Mouse (Mus musculus) kidney, embryonic 15.5 days (tissue): ENCODE measurements around the gene Igfbp7. TPM values are rescaled to one million over a fixed set of nuclear protein-coding genes. Genes with fewer than 3 reads are reported as not detected.

Source experiments
- ATAC-seq: fragments of 200-750 bp; cut with Nextera tagmentation; replicated peaks from 2 replicates; pipeline ENCODE4 v1.8.0; 2017; ENCODE audit warnings: moderate TSS enrichment; ENCODE audit not compliant: low FRiP score
- H3K27ac ChIP-seq: fragments of 300-500 bp; sonication (generic); 2 replicates; pipeline ENCODE4 v1.5.1; 2015; ENCODE audit warnings: mild to moderate bottlenecking, inconsistent platforms
- H3K27me3 ChIP-seq: fragments of 300-500 bp; sonication (generic); 2 replicates; pipeline ENCODE4 v1.6.1; 2015; ENCODE audit warnings: inconsistent platforms
- H3K36me3 ChIP-seq: fragments of 300-500 bp; sonication (generic); 2 replicates; pipeline ENCODE4 v1.6.1; 2015; ENCODE audit warnings: inconsistent platforms
- H3K4me1 ChIP-seq: fragments of 300-500 bp; sonication (generic); 2 replicates; pipeline ENCODE4 v1.6.1; 2015; ENCODE audit warnings: inconsistent platforms
- H3K4me2 ChIP-seq: fragments of 300-500 bp; sonication (generic); 2 replicates; pipeline ENCODE4 v1.6.1; 2015; ENCODE audit warnings: moderate library complexity, mild to moderate bottlenecking, inconsistent platforms
- H3K4me3 ChIP-seq: fragments of 300-500 bp; sonication (generic); replicated peaks from 2 replicates; pipeline ENCODE4 v1.5.1; 2015; ENCODE audit warnings: mild to moderate bottlenecking, inconsistent platforms
- H3K9ac ChIP-seq: fragments of 300-500 bp; sonication (generic); 2 replicates; pipeline ENCODE4 v1.6.1; 2015; ENCODE audit warnings: mild to moderate bottlenecking, inconsistent platforms
- H3K9me3 ChIP-seq: fragments of 300-500 bp; sonication (generic); replicated peaks from 2 replicates; pipeline ENCODE4 v1.6.1; 2016; ENCODE audit warnings: inconsistent platforms
- WGBS: fragments of 180-500 bp; shearing (Covaris S2); methylation state at CpG from one replicate; pipeline ENCODE4 v1.1.7; 2015; ENCODE audit warnings: mixed read lengths; 5-methylcytosine and 5-hydroxymethylcytosine counted together
- polyA plus RNA-seq: library from polyadenylated mRNA; unstranded; fragments of >200 nt; fragmentation: Nextera tagmentation; extraction: Ambion mirVana; gene quantifications from 2 replicates; pipeline ENCODE4 v1.2.1, GENCODE M21; 2015

Igfbp7 gene
- polyA plus RNA-seq, 1 experiment from 2014 or later, result 343 TPM

- H3K36me3 ChIP-seq, result peaks cover 67% of the 10 kb centered on the region
- no peak overlapping the region for H3K4me3 ChIP-seq
- H3K27ac ChIP-seq, result no peak overlapping the region
- no peak overlapping the region for H3K4me2 ChIP-seq
- H3K9ac ChIP-seq, result no peak overlapping the region
- 87% methylated on average over 6 of the region's 6 CpGs for WGBS
- H3K9me3 ChIP-seq, result no peaks in the 10 kb centered on the region
- no peak for ATAC-seq
- peaks cover 11% of the 10 kb centered on the region for H3K4me1 ChIP-seq
- no peaks in the 10 kb centered on the region for H3K27me3 ChIP-seq
Measured at GRCm38 (mm10) chr5:77314986-77315385, 92.9 kb downstream of the Igfbp7 start.

- Histone ChIP-seq H3K4me1 (peaks cover 12% of the 10 kb centered on the region), H3K27me3 (no peaks in the 10 kb centered on the region), H3K9me3 (no peaks in the 10 kb centered on the region), H3K4me3 (no peak overlapping the region), H3K4me2 (no peak overlapping the region), H3K9ac (no peak overlapping the region), H3K27ac (no peak overlapping the region), H3K36me3 (peaks cover 61% of the 10 kb centered on the region)
- ATAC-seq, result no peak
- WGBS, result 94% methylated on average over 4 of the region's 4 CpGs
Measured at GRCm38 (mm10) chr5:77314206-77314605, 93.6 kb downstream of the Igfbp7 start.

GRCm38 (mm10) chr5:77309924-77310772 is 97.7 kb downstream of the Igfbp7 start, which contains the start of the genes Noa1 and Polr2b:
Gene Noa1 (minus strand): TSS chr5:77310084.
Gene Polr2b (plus strand): TSS chr5:77310147.
- peak within 1 kb of the TSS; percentile 91 for H3K9ac ChIP-seq
- H3K27me3 ChIP-seq, result no peaks in the 10 kb centered on the region
- peak within 1 kb of the TSS; percentile 97 for H3K4me2 ChIP-seq
- peak within 1 kb of the TSS; percentile 96 for H3K27ac ChIP-seq
- WGBS, result under 1% methylated on average over 85 of the region's 85 CpGs
- peaks cover 47% of the 10 kb centered on the region for H3K36me3 ChIP-seq
- peaks cover 27% of the 10 kb centered on the region for H3K4me1 ChIP-seq
- peak within 1 kb of the TSS; percentile 92 for H3K4me3 ChIP-seq
- ATAC-seq, result peak; percentile 96
- no peaks in the 10 kb centered on the region for H3K9me3 ChIP-seq

GRCm38 (mm10) chr5:77309051-77309906 is 98.6 kb downstream of the Igfbp7 start:
- Histone ChIP-seq H3K27ac (peak overlapping the region; percentile 96; the same call in 1 of the 2 replicates), H3K9ac (peak overlapping the region; percentile 91), H3K4me2 (peak overlapping the region; percentile 97), H3K9me3 (no peaks in the 10 kb centered on the region), H3K36me3 (peaks cover 47% of the 10 kb centered on the region), H3K4me1 (peaks cover 27% of the 10 kb centered on the region), H3K27me3 (no peaks in the 10 kb centered on the region), H3K4me3 (peak overlapping the region; percentile 92)
- under 1% methylated on average over 76 of the region's 76 CpGs for WGBS
- peak; percentile 40 for ATAC-seq

GRCm38 (mm10) chr5:77307821-77308553 is 99.9 kb downstream of the Igfbp7 start:
- H3K4me3 ChIP-seq, result peak overlapping the region; percentile 92
- no peak for ATAC-seq
- peak overlapping the region; percentile 97 for H3K4me2 ChIP-seq
- H3K27me3 ChIP-seq, result no peaks in the 10 kb centered on the region
- H3K27ac ChIP-seq, result no peak overlapping the region
- H3K36me3 ChIP-seq, result peaks cover 43% of the 10 kb centered on the region
- WGBS, result 78% methylated on average over 5 of the region's 5 CpGs
- no peaks in the 10 kb centered on the region for H3K9me3 ChIP-seq
- peaks cover 27% of the 10 kb centered on the region for H3K4me1 ChIP-seq
- 0 out of 2 replicates have a peak overlapping the region, but pooled peaks have one; percentile 11 for H3K9ac ChIP-seq

- H3K9me3 ChIP-seq, result no peaks in the 10 kb centered on the region
- WGBS, result 88% methylated on average over 6 of the region's 6 CpGs
- peaks cover 83% of the 10 kb centered on the region for H3K36me3 ChIP-seq
- H3K27ac ChIP-seq, result no peak overlapping the region
- no peak overlapping the region for H3K9ac ChIP-seq
- no peak for ATAC-seq
- no peaks in the 10 kb centered on the region for H3K27me3 ChIP-seq
- no peak overlapping the region for H3K4me3 ChIP-seq
- H3K4me2 ChIP-seq, result no peak overlapping the region
- no peaks in the 10 kb centered on the region for H3K4me1 ChIP-seq
Measured at GRCm38 (mm10) chr5:77301296-77301903, 106.4 kb downstream of the Igfbp7 start.

GRCm38 (mm10) chr5:77299486-77299885 is 108.4 kb downstream of the Igfbp7 start:
- 88% methylated on average over 2 of the region's 2 CpGs for WGBS
- peaks cover 81% of the 10 kb centered on the region for H3K36me3 ChIP-seq

More at GRCm38 (mm10) chr5:77299486-77299885, 108.4 kb downstream of the Igfbp7 start:
- Histone ChIP-seq H3K4me2 (no peak overlapping the region), H3K4me3 (no peak overlapping the region), H3K9me3 (no peaks in the 10 kb centered on the region), H3K27ac (no peak overlapping the region), H3K27me3 (no peaks in the 10 kb centered on the region), H3K4me1 (no peaks in the 10 kb centered on the region), H3K9ac (no peak overlapping the region)
- no peak for ATAC-seq

Other genes with a start within 250 kb of the Igfbp7 start
- 2.1 TPM in 2 replicates for gene Spink2, start 196.6 kb downstream of the Igfbp7 start, polyA plus RNA-seq
- 39.2 and 40.4 TPM in 2 replicates for gene Rest, start 142.6 kb downstream of the Igfbp7 start, polyA plus RNA-seq
- gene Noa1, start 98.0 kb downstream of the Igfbp7 start, polyA plus RNA-seq, result 35.7 and 36.2 TPM in 2 replicates
- 67.0 and 69.5 TPM in 2 replicates for gene Polr2b, start 97.9 kb downstream of the Igfbp7 start, polyA plus RNA-seq